Mouse (Mus musculus) adrenal gland, postnatal 14 days (tissue): ENCODE measurements around the gene Trim63. TPM values are rescaled to one million over a fixed set of nuclear protein-coding genes. Genes with fewer than 3 reads are reported as not detected.
"Not testable (repeated sequence)": the region's sequence is repeated elsewhere in the genome, so short reads cannot be mapped to it uniquely, and the experiment has no call there.

Experiments used
- DNase-seq: peaks from one replicate; pipeline ENCODE4 v3.0.0; 2021; ENCODE audit warnings: mixed read lengths
- total RNA-seq: library from RNA; stranded (reverse); gene quantifications from 2 replicates; pipeline ENCODE4 v1.2.3, GENCODE M21; 2021

The Trim63 gene
- total RNA-seq, 1 experiment from 2014 or later: not detected

- DNase-seq: no peak
Observed at GRCm38 (mm10) chr4:134298626-134299497, 16.1 kb upstream of the Trim63 start.

- no peak for DNase-seq
Observed at GRCm38 (mm10) chr4:134299498-134299810, 15.5 kb upstream of the Trim63 start.

GRCm38 (mm10) chr4:134300316-134300715 is 14.6 kb upstream of the Trim63 start:
- DNase-seq: peak; percentile 65

DNA sequence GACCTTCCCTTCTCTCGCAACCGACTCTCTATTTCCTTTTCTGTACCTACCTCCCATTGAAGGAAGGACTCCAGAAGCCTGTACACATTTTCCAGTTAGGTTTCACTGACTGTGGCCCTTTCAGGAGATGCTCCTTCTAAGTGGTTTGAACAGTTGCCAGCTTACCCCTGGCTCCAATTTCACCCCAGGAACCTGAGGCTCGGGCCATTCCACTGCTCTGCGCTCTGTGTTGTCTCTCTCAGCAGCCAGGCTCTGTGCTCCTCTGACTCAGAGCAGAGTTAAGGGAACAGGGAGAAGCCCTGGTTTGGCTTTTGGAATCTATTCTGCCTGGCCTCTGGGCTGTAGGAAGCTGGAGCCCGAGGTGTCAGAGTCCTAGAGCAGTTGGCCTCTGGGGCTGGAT is 12.8 kb upstream of the Trim63 start:
- DNase-seq: no peak

DNA sequence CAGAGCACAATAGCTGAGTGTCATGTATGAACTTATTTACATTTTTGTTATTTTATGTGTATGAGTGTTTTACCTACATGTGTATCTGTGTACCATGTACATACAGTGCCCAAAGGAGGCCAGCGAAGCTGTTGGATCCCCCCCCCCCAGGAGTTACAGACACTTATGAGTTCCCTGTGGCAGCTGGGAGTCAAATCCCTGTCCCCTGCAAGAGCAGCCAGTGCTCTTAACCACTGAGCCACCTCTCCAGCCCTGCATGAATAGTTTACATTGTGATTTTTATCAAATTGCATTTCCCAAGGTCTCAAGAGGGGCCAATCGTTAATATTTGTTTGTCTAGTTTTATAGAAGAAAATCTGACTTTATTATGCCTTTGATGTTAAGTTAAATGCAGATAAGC is 8.0 kb upstream of the Trim63 start:
- no peak for DNase-seq

DNA sequence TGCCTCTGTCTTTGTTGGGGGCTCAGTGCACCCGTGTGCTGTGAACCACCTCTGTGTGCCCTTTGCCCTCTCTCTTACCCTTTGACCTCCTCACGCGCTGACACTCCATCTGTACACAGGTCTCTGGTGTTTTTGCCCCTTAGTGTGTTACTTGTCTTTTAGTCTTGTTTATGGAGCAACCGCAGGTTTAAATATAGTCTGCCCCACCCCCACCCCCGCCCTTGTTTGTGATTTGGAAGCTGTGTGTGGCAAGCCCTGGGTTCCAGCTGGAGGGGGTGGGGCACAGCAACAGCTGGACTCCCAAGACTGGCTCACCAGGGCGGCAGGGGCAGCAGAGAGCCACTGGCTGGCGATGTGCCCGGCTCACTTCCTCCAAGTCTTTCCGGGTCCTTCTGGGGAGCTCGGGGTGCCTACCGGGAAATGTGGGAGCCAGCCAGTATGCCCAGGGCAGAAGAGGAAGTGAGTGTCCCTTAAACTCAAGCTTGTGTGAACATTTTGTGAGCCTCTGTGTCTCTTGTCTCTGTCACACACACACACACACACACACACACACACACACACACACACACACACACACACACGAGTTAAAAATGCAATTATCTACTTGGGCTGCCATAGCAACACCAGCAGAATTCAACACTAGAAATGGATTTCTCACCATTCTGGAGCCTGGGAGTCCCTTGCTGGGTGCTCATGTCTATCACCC is 7.4 kb upstream of the Trim63 start:
- DNase-seq: peak; percentile 86

DNA sequence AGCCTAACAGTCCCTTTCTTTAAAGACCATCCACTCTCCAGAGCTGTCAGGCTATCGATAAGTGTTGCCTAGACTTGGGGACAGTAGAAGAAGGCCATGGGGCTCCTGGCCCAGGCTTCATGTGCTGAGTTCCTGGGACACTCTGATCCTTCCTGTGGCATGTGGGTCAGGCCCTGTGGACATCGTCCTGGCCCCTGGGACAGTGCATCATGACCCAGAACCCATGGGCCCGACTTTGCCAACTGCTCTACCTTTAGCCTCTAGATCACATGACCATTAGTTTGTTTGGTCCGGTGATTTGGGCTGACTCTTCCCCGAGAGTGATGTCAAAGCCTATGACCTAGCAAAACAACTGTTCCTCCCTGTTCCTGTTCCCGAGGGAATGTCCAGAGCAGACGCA is 4.8 kb upstream of the Trim63 start:
- no peak for DNase-seq

DNA sequence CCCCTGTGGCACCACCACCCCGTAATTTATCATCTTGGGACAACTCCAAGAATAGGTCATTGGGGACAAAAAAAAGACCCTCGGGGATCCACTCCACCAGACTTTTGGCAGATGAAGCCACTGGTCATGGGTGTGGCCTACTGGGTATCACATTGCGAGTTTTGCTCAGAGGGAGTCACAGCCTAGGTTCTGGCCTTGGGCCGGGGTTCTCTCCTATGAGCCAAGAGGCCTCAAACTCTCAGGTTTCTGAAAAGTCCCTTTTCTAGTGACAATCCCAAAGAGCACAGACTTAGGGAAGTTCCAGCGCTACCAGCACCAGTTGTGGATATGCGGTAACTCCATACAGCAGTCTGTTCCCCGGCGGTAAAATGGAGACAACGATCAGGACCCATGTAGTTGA is 4.3 kb upstream of the Trim63 start:
- DNase-seq: no peak

DNA sequence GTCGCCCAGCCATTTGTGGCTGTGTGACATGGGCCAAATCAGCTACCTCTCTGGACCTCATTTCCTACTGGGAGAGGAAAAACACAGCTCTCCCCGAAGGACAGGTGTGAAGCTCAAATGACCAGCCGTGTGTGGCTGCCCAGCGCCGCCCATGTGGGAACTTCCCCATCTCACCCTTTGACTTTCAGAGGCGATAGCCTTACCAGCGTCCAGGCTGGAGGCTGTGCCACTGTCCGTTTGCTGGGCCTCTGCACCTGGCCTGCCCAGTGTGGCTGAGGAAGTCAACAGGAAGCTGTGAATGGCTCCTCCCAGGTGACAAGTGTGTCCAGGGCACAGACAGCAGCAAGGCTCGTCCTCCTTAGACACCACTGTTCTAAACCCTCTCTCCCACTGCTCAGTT is 3.1 kb upstream of the Trim63 start:
- no peak for DNase-seq

DNA sequence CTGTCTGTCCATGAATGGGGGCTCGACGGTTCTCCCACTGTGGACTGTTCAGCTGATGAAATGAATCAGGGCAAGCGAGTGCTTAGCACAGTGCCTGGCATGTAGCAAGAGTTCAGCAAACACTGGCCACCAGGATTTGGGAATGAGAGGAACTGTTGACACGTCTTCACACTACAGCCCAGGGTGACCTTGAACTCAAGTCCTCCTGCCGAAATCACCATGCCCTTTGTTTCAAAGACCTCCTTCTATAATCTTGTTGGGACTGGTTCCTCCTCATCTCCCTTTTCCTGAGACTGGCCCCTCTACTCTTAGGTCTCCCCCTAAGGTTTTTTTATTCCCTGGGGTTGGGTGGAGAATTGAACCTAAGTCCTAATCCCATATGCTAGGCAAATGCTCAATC is 2.6 kb upstream of the Trim63 start:
- DNase-seq: no peak

GRCm38 (mm10) chr4:134312901-134313300 is 2.0 kb upstream of the Trim63 start:
- peak; percentile 50 for DNase-seq

DNA sequence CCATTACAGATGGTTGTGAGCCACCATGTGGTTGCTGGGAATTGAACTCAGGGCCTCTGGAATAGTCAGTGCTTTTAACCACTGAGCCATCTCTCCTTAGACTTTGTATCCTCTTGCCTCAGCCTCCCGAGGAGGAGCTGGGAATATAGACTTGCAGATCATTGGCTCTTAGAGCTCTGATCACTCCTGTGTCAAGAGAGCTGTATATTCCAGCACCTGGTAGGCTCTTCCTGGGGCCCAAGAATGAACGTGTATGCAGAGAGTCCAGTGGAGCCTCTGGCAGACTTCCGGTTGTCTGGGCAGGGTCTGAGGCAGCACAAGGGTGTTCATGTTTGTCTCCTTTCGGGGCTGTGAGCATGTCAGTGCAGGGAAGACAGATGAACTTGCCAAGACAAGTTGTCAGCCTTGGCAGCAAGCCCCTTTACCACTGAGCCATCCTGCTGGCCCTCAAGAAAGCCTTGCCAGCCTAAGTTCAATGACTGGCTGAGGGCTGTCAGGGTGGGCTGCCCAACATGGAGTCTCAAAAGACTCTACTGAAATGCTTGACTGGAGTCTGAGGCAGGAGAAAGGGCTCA is 752 bp upstream of the Trim63 start:
- DNase-seq: no peak

DNA sequence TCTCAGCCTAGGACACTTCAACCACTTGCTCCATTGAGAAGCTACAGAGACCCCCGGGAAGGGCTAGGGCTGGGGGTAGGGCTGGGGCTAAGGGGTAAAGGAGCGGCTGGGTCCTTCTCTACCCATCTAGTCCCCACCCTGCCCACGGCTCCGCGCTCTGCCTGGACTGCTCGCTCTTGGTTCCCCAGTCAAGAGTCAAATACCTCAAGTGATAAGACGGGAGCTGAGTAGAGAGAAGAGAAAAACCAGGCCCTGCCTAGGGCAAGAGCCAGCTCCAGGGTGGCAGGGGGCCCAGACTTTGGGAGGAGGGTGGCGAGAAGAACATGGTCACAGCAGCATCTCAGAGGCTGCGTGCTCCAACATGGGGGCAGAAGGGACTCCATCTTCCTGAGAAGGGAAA is 550 bp downstream of the Trim63 start:
- no peak for DNase-seq

- DNase-seq: no peak
Observed at GRCm38 (mm10) chr4:134316390-134316789, 1.5 kb downstream of the Trim63 start.

GRCm38 (mm10) chr4:134319074-134319473 is 4.2 kb downstream of the Trim63 start:
- no peak for DNase-seq

GRCm38 (mm10) chr4:134319674-134320073 is 4.8 kb downstream of the Trim63 start:
- no peak for DNase-seq

GRCm38 (mm10) chr4:134321524-134321923 is 6.6 kb downstream of the Trim63 start:
- DNase-seq: peak; percentile 38

DNA sequence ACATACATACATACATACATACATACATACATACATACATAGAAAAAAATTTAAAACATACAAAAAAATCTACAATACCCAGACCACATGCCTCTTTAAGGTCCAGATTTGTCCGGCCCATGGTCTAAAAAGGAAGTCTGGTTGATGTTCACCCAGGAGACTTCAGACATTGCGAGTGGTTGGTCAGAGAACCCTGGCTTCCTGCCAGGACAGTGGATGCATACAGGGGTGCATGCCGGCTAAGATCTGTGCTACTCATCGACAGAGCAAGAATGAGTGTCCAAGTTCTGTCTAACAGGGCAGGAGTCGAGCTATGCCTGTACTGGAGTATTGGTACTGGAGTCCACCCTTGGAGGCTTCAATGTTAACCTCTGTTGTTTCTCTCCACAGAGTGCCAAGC is 9.7 kb downstream of the Trim63 start:
- DNase-seq: no peak

DNA sequence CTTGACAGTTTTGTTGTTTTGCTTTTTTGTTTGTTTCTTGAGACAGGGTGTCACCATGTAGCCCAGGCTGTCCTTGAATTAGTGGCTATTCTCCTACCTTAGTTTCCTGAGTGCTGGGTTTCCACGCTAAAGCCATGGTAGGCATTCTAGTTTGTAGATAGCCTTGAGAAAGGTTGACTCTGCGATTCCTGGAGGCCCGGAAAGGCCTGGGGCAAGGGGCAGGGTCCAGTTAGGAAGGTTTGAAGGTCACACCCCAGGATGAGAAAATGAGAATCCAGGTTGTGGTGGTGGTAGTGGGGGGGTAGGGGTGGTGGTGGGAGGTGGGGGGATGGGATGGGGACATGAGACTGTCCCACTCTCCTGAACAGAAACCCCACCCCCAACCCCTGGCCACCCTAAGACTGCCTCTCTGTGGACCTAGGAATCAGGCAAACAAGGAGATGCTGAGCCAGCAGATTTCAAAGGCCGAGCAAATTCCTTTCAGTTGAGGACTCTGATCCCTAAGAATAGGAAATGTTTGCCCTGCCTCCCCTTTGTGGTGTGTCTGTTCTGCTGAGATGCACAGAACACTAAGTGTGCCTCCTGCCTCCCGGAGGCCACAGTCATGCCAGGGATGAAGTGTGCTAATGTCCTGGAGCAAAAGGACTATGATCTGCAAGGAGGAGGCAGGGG is 12.1 kb downstream of the Trim63 start:
- DNase-seq: no peak

- DNase-seq: no peak
Observed at GRCm38 (mm10) chr4:134328151-134328550, 13.2 kb downstream of the Trim63 start.

GRCm38 (mm10) chr4:134328832-134329231 is 13.9 kb downstream of the Trim63 start:
- DNase-seq: no peak

DNA sequence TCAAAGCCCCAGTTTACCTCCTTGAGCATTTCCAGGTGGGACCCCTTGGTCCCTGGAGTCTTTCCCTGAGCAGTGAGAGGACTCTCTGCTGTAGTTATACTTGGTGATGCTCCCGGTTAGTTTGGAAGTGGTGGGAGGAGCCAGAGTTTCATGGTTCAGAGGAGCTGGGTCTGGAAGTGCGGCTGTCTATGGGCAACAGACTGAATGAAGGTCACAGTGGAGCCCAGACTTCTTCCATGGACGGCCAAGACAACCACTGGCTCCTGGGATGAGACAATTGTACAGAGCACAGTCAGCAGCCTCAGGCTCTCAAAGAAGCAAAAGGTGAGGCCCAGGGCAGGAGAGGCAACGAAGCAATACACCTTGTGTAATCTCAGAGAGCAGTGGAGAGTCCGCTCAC is 15.4 kb downstream of the Trim63 start:
- no peak for DNase-seq

DNA sequence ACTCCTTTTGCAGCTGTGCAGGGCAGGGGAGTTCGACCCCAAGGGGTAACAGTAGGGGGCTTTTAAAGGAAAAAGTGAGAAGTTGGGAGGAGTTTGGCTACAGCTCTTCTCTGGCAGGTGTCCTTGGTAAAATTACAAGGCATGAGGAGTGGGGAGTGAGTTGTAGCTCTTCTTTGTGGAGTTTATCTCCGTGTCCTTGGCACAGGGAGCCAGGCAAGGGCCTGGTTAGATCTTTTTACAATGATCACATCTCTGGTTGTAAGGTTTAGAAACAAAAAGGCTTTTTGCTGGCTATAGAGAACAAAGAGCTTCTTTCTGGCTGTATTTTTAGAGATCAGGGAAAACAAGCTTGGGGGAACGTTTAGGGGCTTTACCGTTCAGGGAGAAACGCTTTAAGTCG is 26.3 kb downstream of the Trim63 start:
- not testable (repeated sequence) for DNase-seq
